Mouse (Mus musculus): ENCODE measurements at regions not wholly inside any gene's neighbourhood (a gene's known extent, or its start where the extent isn't known, plus 50 kb on each side); places are given as distances from the start of the nearest gene placed in this dataset.

DNA sequence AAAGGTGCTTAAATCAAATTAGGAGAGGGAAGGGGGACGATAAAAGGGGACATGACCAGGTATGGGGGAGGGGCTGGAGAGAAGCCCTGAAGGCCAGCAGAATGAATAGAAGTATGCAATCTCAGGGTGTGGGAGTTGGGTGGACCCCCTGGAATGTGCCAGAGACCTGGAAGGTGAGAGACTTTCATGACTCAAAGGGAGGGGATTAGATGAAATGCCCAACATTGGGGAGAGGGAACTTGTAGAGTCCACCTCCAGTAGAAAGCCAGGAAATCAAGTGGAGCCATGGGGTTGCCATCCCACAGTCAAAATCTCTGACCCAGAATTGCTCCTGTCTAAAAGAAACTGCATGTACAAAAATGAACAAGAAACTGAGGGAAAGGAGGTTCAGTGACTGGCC lies 666.5 kb downstream of the Cps1 start:
- Histone ChIP-seq H3K36me3 (replicated peaks; ENCODE audit: control insufficient read depth, insufficient read depth) (no peaks in the 10 kb centered on the region), H3K4me3 (replicated peaks; ENCODE audit: low read length) (no peak overlapping the region), H3K27me3 (ENCODE audit: control insufficient read depth, insufficient read depth, low read length) (no peaks in the 10 kb centered on the region), H3K9ac (no peak overlapping the region), H3K4me1 (replicated peaks; ENCODE audit: control insufficient read depth, insufficient read depth, low read length) (no peaks in the 10 kb centered on the region), H3K4me2 (replicated peaks) (no peak overlapping the region), H3K9me3 (ENCODE audit: control insufficient read depth, low read length) (no peaks in the 10 kb centered on the region), H3K27ac (no peak overlapping the region)
- WGBS, result 85% methylated on average over 1 of the region's 1 CpGs
- ATAC-seq (ENCODE audit: low FRiP score) (no peak), DNase-seq (ENCODE audit: low spot score) (no peak)

- 21% methylated on average over 2 of the region's 2 CpGs for WGBS
- DNase-seq (ENCODE audit: low spot score) (peak; percentile 53), ATAC-seq (ENCODE audit: low FRiP score) (no peak)
- Histone ChIP-seq H3K4me1 (replicated peaks; ENCODE audit: control insufficient read depth, insufficient read depth, low read length) (no peaks in the 10 kb centered on the region), H3K9ac (no peak overlapping the region), H3K9me3 (ENCODE audit: control insufficient read depth, low read length) (no peaks in the 10 kb centered on the region), H3K36me3 (replicated peaks; ENCODE audit: control insufficient read depth, insufficient read depth) (no peaks in the 10 kb centered on the region), H3K27me3 (ENCODE audit: control insufficient read depth, insufficient read depth, low read length) (no peaks in the 10 kb centered on the region), H3K27ac (peak overlapping the region; percentile 14; the same call in 1 of the 2 replicates), H3K4me2 (replicated peaks) (no peak overlapping the region), H3K4me3 (replicated peaks; ENCODE audit: low read length) (no peak overlapping the region)
These were observed 672.2 kb downstream of the Cps1 start for GRCm38 (mm10) chr1:67795066-67795465.

- WGBS, result 90% methylated on average over 1 of the region's 1 CpGs
- ATAC-seq (ENCODE audit: low FRiP score), result no peak
- DNase-seq (ENCODE audit: low spot score), result no peak
- Histone ChIP-seq H3K4me3 (replicated peaks; ENCODE audit: low read length) (no peak overlapping the region), H3K9ac (no peak overlapping the region), H3K27me3 (ENCODE audit: control insufficient read depth, insufficient read depth, low read length) (no peaks in the 10 kb centered on the region), H3K36me3 (replicated peaks; ENCODE audit: control insufficient read depth, insufficient read depth) (no peaks in the 10 kb centered on the region), H3K27ac (no peak overlapping the region; the same call in 1 of the 2 replicates), H3K9me3 (ENCODE audit: control insufficient read depth, low read length) (no peaks in the 10 kb centered on the region), H3K4me1 (replicated peaks; ENCODE audit: control insufficient read depth, insufficient read depth, low read length) (no peaks in the 10 kb centered on the region), H3K4me2 (replicated peaks) (no peak overlapping the region)
These were observed 672.7 kb downstream of the Cps1 start for GRCm38 (mm10) chr1:67795478-67795877.

GRCm38 (mm10) chr1:67803292-67803691 lies 680.5 kb downstream of the Cps1 start:
- H3K36me3 ChIP-seq (replicated peaks; ENCODE audit: control insufficient read depth, insufficient read depth), result no peaks in the 10 kb centered on the region
- no peak overlapping the region for H3K4me2 ChIP-seq (replicated peaks)
- H3K4me1 ChIP-seq (replicated peaks; ENCODE audit: control insufficient read depth, insufficient read depth, low read length), result no peaks in the 10 kb centered on the region
- 70% methylated on average over 3 of the region's 3 CpGs for WGBS
- H3K27me3 ChIP-seq (ENCODE audit: control insufficient read depth, insufficient read depth, low read length), result no peaks in the 10 kb centered on the region
- no peak overlapping the region for H3K9ac ChIP-seq
- H3K27ac ChIP-seq, result no peak overlapping the region
- no peak overlapping the region for H3K4me3 ChIP-seq (replicated peaks; ENCODE audit: low read length)
- ATAC-seq (ENCODE audit: low FRiP score) (no peak), DNase-seq (ENCODE audit: low spot score) (no peak)
- no peaks in the 10 kb centered on the region for H3K9me3 ChIP-seq (ENCODE audit: control insufficient read depth, low read length)

GRCm38 (mm10) chr1:67820092-67820491 lies 697.3 kb downstream of the Cps1 start:
- WGBS, result 83% methylated on average over 3 of the region's 3 CpGs
- no peaks in the 10 kb centered on the region for H3K4me1 ChIP-seq (replicated peaks; ENCODE audit: control insufficient read depth, insufficient read depth, low read length)
- no peaks in the 10 kb centered on the region for H3K27me3 ChIP-seq (ENCODE audit: control insufficient read depth, insufficient read depth, low read length)
- DNase-seq (ENCODE audit: low spot score) (no peak), ATAC-seq (ENCODE audit: low FRiP score) (no peak)
- no peaks in the 10 kb centered on the region for H3K36me3 ChIP-seq (replicated peaks; ENCODE audit: control insufficient read depth, insufficient read depth)
- no peak overlapping the region for H3K27ac ChIP-seq
- no peak overlapping the region for H3K9ac ChIP-seq
- H3K4me3 ChIP-seq (replicated peaks; ENCODE audit: low read length), result no peak overlapping the region
- no peaks in the 10 kb centered on the region for H3K9me3 ChIP-seq (ENCODE audit: control insufficient read depth, low read length)
- no peak overlapping the region for H3K4me2 ChIP-seq (replicated peaks)

GRCm38 (mm10) chr1:67848006-67848405 lies 725.2 kb downstream of the Cps1 start:
- no peak overlapping the region for H3K4me2 ChIP-seq (replicated peaks)
- no peak overlapping the region for H3K9ac ChIP-seq
- H3K36me3 ChIP-seq (replicated peaks; ENCODE audit: control insufficient read depth, insufficient read depth), result no peaks in the 10 kb centered on the region
- H3K27me3 ChIP-seq (ENCODE audit: control insufficient read depth, insufficient read depth, low read length), result no peaks in the 10 kb centered on the region
- H3K4me3 ChIP-seq (replicated peaks; ENCODE audit: low read length), result no peak overlapping the region
- WGBS, result 43% methylated on average over 1 of the region's 1 CpGs
- no peak overlapping the region for H3K27ac ChIP-seq
- H3K4me1 ChIP-seq (replicated peaks; ENCODE audit: control insufficient read depth, insufficient read depth, low read length), result no peaks in the 10 kb centered on the region
- H3K9me3 ChIP-seq (ENCODE audit: control insufficient read depth, low read length), result no peaks in the 10 kb centered on the region
- DNase-seq (ENCODE audit: low spot score) (no peak), ATAC-seq (ENCODE audit: low FRiP score) (no peak)

GRCm38 (mm10) chr1:67893510-67893909 lies 770.7 kb downstream of the Cps1 start:
- no peaks in the 10 kb centered on the region for H3K9me3 ChIP-seq (ENCODE audit: control insufficient read depth, low read length)
- H3K9ac ChIP-seq, result no peak overlapping the region
- no peak overlapping the region for H3K4me3 ChIP-seq (replicated peaks; ENCODE audit: low read length)
- ATAC-seq (ENCODE audit: low FRiP score) (no peak), DNase-seq (ENCODE audit: low spot score) (no peak)
- 19% methylated on average over 2 of the region's 2 CpGs for WGBS
- no peaks in the 10 kb centered on the region for H3K36me3 ChIP-seq (replicated peaks; ENCODE audit: control insufficient read depth, insufficient read depth)
- H3K4me1 ChIP-seq (replicated peaks; ENCODE audit: control insufficient read depth, insufficient read depth, low read length), result no peaks in the 10 kb centered on the region
- no peak overlapping the region for H3K27ac ChIP-seq
- no peaks in the 10 kb centered on the region for H3K27me3 ChIP-seq (ENCODE audit: control insufficient read depth, insufficient read depth, low read length)
- H3K4me2 ChIP-seq (replicated peaks), result no peak overlapping the region

DNA sequence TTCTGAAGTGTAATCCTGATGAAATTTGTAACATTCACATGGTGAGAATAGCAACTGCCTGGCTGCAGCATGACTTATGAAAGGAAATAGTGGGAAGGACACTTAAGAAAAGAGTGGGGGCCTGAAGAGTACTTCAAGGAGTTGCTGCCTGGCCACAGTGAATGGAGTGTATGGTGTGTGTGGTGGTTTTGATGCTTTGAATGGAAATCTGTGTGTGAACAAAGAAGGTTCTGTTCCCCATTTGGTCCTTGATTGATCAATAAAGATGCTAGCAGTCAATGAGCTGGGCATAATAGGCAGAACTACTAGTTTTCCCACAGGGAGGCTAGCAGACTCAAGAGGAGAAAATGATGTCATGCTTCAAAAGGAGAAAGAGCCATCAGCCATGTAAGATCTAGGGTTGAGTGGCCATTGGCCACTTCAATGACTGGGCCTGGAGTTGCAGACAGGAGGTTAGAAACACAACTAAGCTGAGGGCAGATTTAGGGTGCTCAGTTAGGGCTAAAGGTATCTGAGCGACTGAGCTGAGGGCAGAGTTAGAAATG lies 772.0 kb downstream of the Cps1 start:
- WGBS, result 83% methylated on average over 1 of the region's 1 CpGs
- H3K9me3 ChIP-seq (ENCODE audit: control insufficient read depth, low read length), result no peaks in the 10 kb centered on the region
- H3K4me1 ChIP-seq (replicated peaks; ENCODE audit: control insufficient read depth, insufficient read depth, low read length), result no peaks in the 10 kb centered on the region
- no peaks in the 10 kb centered on the region for H3K36me3 ChIP-seq (replicated peaks; ENCODE audit: control insufficient read depth, insufficient read depth)
- no peak overlapping the region for H3K4me3 ChIP-seq (replicated peaks; ENCODE audit: low read length)
- no peak for DNase-seq (ENCODE audit: low spot score)
- no peaks in the 10 kb centered on the region for H3K27me3 ChIP-seq (ENCODE audit: control insufficient read depth, insufficient read depth, low read length)
- H3K27ac ChIP-seq, result no peak overlapping the region
- ATAC-seq (ENCODE audit: low FRiP score), result no peak
- no peak overlapping the region for H3K4me2 ChIP-seq (replicated peaks)
- H3K9ac ChIP-seq, result no peak overlapping the region

- H3K4me1 ChIP-seq (replicated peaks; ENCODE audit: control insufficient read depth, insufficient read depth, low read length), result no peaks in the 10 kb centered on the region
- H3K4me3 ChIP-seq (replicated peaks; ENCODE audit: low read length), result no peak overlapping the region
- H3K4me2 ChIP-seq (replicated peaks), result no peak overlapping the region
- H3K9me3 ChIP-seq (ENCODE audit: control insufficient read depth, low read length), result no peaks in the 10 kb centered on the region
- 45% methylated on average over 3 of the region's 3 CpGs for WGBS
- H3K27me3 ChIP-seq (ENCODE audit: control insufficient read depth, insufficient read depth, low read length), result no peaks in the 10 kb centered on the region
- no peaks in the 10 kb centered on the region for H3K36me3 ChIP-seq (replicated peaks; ENCODE audit: control insufficient read depth, insufficient read depth)
- H3K27ac ChIP-seq, result no peak overlapping the region
- no peak overlapping the region for H3K9ac ChIP-seq
- DNase-seq (ENCODE audit: low spot score), result no peak
- no peak for ATAC-seq (ENCODE audit: low FRiP score)
These were observed 813.1 kb downstream of the Cps1 start for GRCm38 (mm10) chr1:67935762-67936500.

Data from hindbrain, embryonic 14.5 days (tissue).